Mouse (Mus musculus) lung, embryonic 16.5 days (tissue): ENCODE measurements at regions not wholly inside any gene's neighbourhood (a gene's known extent, or its start where the extent isn't known, plus 50 kb on each side); places are given as distances from the start of the nearest gene placed in this dataset.

Source experiments
- ATAC-seq: fragments of 200-750 bp; cut with Nextera tagmentation; 2 replicates; pipeline ENCODE4 v1.8.0; 2017; ENCODE audit warnings: low read depth, mild to moderate bottlenecking, moderate library complexity
- H3K27ac ChIP-seq: fragments of 300-500 bp; sonication (generic); 2 replicates; pipeline ENCODE4 v1.5.1; 2014; ENCODE audit warnings: mild to moderate bottlenecking, control low read depth, low read length
- H3K27me3 ChIP-seq: fragments of 300-500 bp; sonication (generic); 2 replicates; pipeline ENCODE4 v1.6.1; 2014; ENCODE audit warnings: low read depth, low read length, mixed read lengths; ENCODE audit not compliant: control insufficient read depth, insufficient read depth
- H3K36me3 ChIP-seq: fragments of 300-500 bp; sonication (generic); 2 replicates; pipeline ENCODE4 v1.6.1; 2014; ENCODE audit warnings: low read length; ENCODE audit not compliant: control insufficient read depth, insufficient read depth
- H3K4me1 ChIP-seq: fragments of 300-500 bp; sonication (generic); replicated peaks from 2 replicates; pipeline ENCODE4 v1.6.1; 2014; ENCODE audit warnings: low read length, mixed read lengths; ENCODE audit not compliant: control insufficient read depth, insufficient read depth
- H3K4me2 ChIP-seq: fragments of 300-500 bp; sonication (generic); 2 replicates; pipeline ENCODE4 v1.6.1; 2014; ENCODE audit warnings: low read depth, low read length, control low read depth
- H3K4me3 ChIP-seq: fragments of 300-500 bp; sonication (generic); 2 replicates; pipeline ENCODE4 v1.5.1; 2014; ENCODE audit warnings: mild to moderate bottlenecking, low read length, control low read depth
- H3K9ac ChIP-seq: fragments of 300-500 bp; sonication (generic); 2 replicates; pipeline ENCODE4 v1.6.1; 2014; ENCODE audit warnings: low read length, control low read depth
- H3K9me3 ChIP-seq: fragments of 300-500 bp; sonication (generic); 2 replicates; pipeline ENCODE4 v1.6.1; 2016; ENCODE audit warnings: low read length; ENCODE audit not compliant: control insufficient read depth
- WGBS: fragments of 180-500 bp; shearing (Covaris S2); extraction: QIAGEN DNeasy Blood & Tissue Kit; methylation state at CpG from one replicate; pipeline ENCODE4 v1.1.7; 2014; 5-methylcytosine and 5-hydroxymethylcytosine counted together

GRCm38 (mm10) chr8:76038526-76038925 lies 590.0 kb downstream of the Iqcm start:
- Histone ChIP-seq H3K27me3 (no peaks in the 10 kb centered on the region), H3K9ac (no peak overlapping the region), H3K36me3 (no peaks in the 10 kb centered on the region), H3K27ac (no peak overlapping the region), H3K4me2 (no peak overlapping the region), H3K9me3 (no peaks in the 10 kb centered on the region), H3K4me1 (no peaks in the 10 kb centered on the region), H3K4me3 (no peak overlapping the region)
- no peak for ATAC-seq
- WGBS: 74% methylated on average over 1 of the region's 1 CpGs

- no peak overlapping the region for H3K27ac ChIP-seq
- WGBS: 72% methylated on average over 4 of the region's 4 CpGs
- no peaks in the 10 kb centered on the region for H3K27me3 ChIP-seq
- H3K9ac ChIP-seq: no peak overlapping the region
- ATAC-seq: no peak
- H3K9me3 ChIP-seq: no peaks in the 10 kb centered on the region
- no peak overlapping the region for H3K4me3 ChIP-seq
- H3K36me3 ChIP-seq: no peaks in the 10 kb centered on the region
- H3K4me2 ChIP-seq: no peak overlapping the region
- no peaks in the 10 kb centered on the region for H3K4me1 ChIP-seq
Measured at GRCm38 (mm10) chr8:76052003-76052402, 603.5 kb downstream of the Iqcm start.

GRCm38 (mm10) chr8:76067721-76068120 lies 619.2 kb downstream of the Iqcm start:
- 9% methylated on average over 2 of the region's 2 CpGs for WGBS
- H3K4me3 ChIP-seq: no peak overlapping the region
- ATAC-seq: no peak

DNA sequence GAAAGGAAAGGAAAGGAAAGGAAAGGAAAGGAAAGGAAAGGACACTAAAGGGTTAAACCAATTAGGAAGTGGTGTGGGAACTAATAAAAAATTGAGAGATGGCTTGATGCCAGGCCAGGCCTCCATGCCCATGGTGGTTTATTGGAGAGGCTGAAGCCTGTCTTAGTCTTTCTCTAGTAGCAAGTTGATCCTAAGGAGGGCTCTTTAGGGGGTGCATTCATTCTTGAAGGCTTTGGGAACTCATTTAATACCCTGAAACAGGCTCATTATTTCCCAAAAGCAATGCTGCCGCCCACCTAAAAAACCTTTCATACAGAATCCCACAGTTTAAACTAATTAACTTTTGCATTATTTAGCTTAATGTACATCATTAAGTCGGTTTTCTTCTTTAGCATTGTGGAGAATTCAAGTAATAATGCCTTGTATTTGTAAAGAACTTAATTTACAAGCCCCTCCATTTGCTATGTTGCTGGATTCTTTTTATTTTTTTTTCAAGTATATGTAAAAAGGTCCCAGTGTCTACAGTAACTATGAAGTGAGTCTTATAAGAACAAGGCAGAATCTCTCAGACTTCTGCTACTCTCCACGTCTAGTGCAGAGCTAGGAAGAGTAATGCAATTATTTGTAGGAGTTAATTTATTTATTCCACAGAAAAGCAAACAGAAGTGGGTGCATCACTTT lies 624.3 kb downstream of the Iqcm start:
- Histone ChIP-seq H3K4me2 (no peak overlapping the region), H3K27me3 (no peaks in the 10 kb centered on the region), H3K36me3 (no peaks in the 10 kb centered on the region), H3K9me3 (no peaks in the 10 kb centered on the region), H3K27ac (no peak overlapping the region), H3K4me3 (no peak overlapping the region), H3K4me1 (no peaks in the 10 kb centered on the region), H3K9ac (no peak overlapping the region)
- ATAC-seq: no peak
- WGBS: 49% methylated on average over 3 of the region's 3 CpGs

More at GRCm38 (mm10) chr8:76067721-76068120, 619.2 kb downstream of the Iqcm start:
- H3K9me3 ChIP-seq: no peaks in the 10 kb centered on the region
- H3K27ac ChIP-seq: no peak overlapping the region
- H3K9ac ChIP-seq: no peak overlapping the region
- no peak overlapping the region for H3K4me2 ChIP-seq
- no peaks in the 10 kb centered on the region for H3K4me1 ChIP-seq
- H3K27me3 ChIP-seq: no peaks in the 10 kb centered on the region
- H3K36me3 ChIP-seq: no peaks in the 10 kb centered on the region

DNA sequence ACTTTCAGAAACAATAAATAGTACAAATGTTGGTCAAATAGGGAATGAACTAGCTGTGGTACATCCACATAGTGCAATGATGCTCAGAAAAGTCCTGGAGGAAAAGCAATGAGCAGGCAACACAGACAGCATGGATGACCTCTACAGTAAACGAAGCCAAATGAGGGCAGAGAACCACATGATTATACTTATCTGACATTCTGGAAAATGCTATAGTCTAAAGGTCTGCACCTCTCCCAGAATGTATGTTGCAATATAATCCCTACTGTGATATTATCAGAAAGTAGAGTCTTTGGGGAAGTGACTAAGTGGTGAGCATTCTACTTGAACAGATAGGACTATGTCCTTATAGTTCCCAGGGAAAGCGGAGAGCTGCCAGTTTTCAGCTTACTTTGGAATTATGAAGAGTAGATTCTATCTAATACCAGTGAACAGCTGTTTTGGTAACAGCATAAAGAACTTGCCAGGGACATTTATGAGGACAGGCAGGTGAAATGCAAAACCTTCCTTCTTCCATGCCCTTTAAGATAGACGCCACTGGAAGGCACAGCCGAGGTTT lies 672.2 kb downstream of the Iqcm start:
- H3K4me1 ChIP-seq: no peaks in the 10 kb centered on the region
- no peak overlapping the region for H3K4me2 ChIP-seq
- no peaks in the 10 kb centered on the region for H3K9me3 ChIP-seq
- ATAC-seq: no peak
- H3K36me3 ChIP-seq: no peaks in the 10 kb centered on the region
- no peak overlapping the region for H3K9ac ChIP-seq
- no peak overlapping the region for H3K27ac ChIP-seq
- WGBS: 76% methylated on average over 4 of the region's 4 CpGs
- no peaks in the 10 kb centered on the region for H3K27me3 ChIP-seq
- H3K4me3 ChIP-seq: no peak overlapping the region

GRCm38 (mm10) chr8:76127486-76127885 lies 679.0 kb downstream of the Iqcm start:
- Histone ChIP-seq H3K9ac (no peak overlapping the region), H3K27ac (no peak overlapping the region), H3K4me2 (no peak overlapping the region), H3K4me1 (no peaks in the 10 kb centered on the region), H3K27me3 (no peaks in the 10 kb centered on the region), H3K9me3 (no peaks in the 10 kb centered on the region), H3K36me3 (no peaks in the 10 kb centered on the region), H3K4me3 (no peak overlapping the region)
- 47% methylated on average over 2 of the region's 2 CpGs for WGBS
- no peak for ATAC-seq

- Histone ChIP-seq H3K4me1 (no peaks in the 10 kb centered on the region), H3K4me2 (no peak overlapping the region), H3K27ac (no peak overlapping the region), H3K9ac (no peak overlapping the region), H3K36me3 (no peaks in the 10 kb centered on the region), H3K27me3 (no peaks in the 10 kb centered on the region), H3K9me3 (no peaks in the 10 kb centered on the region), H3K4me3 (no peak overlapping the region)
- 60% methylated on average over 4 of the region's 4 CpGs for WGBS
- ATAC-seq: no peak
Measured at GRCm38 (mm10) chr8:76137219-76137618, 688.7 kb downstream of the Iqcm start.

GRCm38 (mm10) chr8:76148681-76149080 lies 700.2 kb downstream of the Iqcm start:
- Histone ChIP-seq H3K4me1 (no peaks in the 10 kb centered on the region), H3K4me3 (no peak overlapping the region), H3K27ac (no peak overlapping the region), H3K4me2 (no peak overlapping the region), H3K9ac (no peak overlapping the region), H3K36me3 (no peaks in the 10 kb centered on the region), H3K9me3 (no peaks in the 10 kb centered on the region), H3K27me3 (no peaks in the 10 kb centered on the region)
- 17% methylated on average over 4 of the region's 4 CpGs for WGBS
- 0 out of 2 replicates have a peak, but pooled peaks have one; percentile 15 for ATAC-seq

DNA sequence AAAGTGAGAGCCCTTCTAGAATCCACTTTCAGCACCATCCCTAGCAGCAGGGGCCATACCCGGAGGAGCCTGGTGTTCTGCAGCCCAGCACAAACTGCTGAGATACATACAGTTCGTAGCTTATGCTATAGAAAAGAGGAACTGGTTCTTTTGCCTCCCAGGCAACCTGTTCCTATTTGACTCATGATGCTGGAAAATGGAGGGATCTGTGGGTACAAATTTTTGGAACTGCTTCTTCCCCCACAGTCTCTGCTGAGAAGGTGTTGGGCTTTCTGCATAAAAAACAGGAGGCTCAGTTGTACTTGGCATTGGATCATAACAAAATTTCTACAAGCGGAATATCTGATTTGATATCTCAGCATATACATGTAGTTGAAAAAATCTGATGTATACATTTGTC lies 716.7 kb upstream of the Nr3c2 start:
- Histone ChIP-seq H3K9me3 (no peaks in the 10 kb centered on the region), H3K27ac (no peak overlapping the region), H3K4me2 (no peak overlapping the region), H3K9ac (no peak overlapping the region), H3K4me3 (no peak overlapping the region), H3K36me3 (no peaks in the 10 kb centered on the region), H3K4me1 (no peaks in the 10 kb centered on the region), H3K27me3 (no peaks in the 10 kb centered on the region)
- WGBS: 70% methylated on average over 3 of the region's 3 CpGs
- no peak for ATAC-seq
